Mouse (Mus musculus) layer of hippocampus, postnatal 25 days (tissue): ENCODE data around the gene Slc18a3. TPM values are rescaled to one million over a fixed set of nuclear protein-coding genes. Genes with fewer than 3 reads are reported as not detected.

Experiments used
- DNase-seq, 2 experiments: peaks; one replicate each; pipeline ENCODE4 v3.0.0; 2022; ENCODE audit warnings: mixed read lengths in 2 of 2, low spot score in 1 of 2; ENCODE audit errors: extremely low spot score in 1 of 2
- total RNA-seq, 2 experiments: library from RNA; stranded (reverse); gene quantifications; 2 replicates each; pipeline ENCODE4 v1.2.3; 2021

The Slc18a3 gene
- total RNA-seq, 2 experiments from 2014 or later, result 0.10 TPM; not detected in 1

GRCm38 (mm10) chr14:32463211-32464040, 1.2 kb downstream of the Slc18a3 start:
- no peak for DNase-seq

GRCm38 (mm10) chr14:32452552-32452951, 12.1 kb downstream of the Slc18a3 start:
- no peak for DNase-seq

- DNase-seq, result no peak
Observed at GRCm38 (mm10) chr14:32446989-32447388, 17.7 kb downstream of the Slc18a3 start.

- no peak for DNase-seq
Observed at GRCm38 (mm10) chr14:32443446-32443845, 21.2 kb downstream of the Slc18a3 start.

- DNase-seq, result no peak
Observed at GRCm38 (mm10) chr14:32439744-32440143, 24.9 kb downstream of the Slc18a3 start.

- no peak for DNase-seq
Observed at GRCm38 (mm10) chr14:32439316-32439715, 25.3 kb downstream of the Slc18a3 start.

- no peak for DNase-seq
Observed at GRCm38 (mm10) chr14:32437352-32437793, 27.3 kb downstream of the Slc18a3 start.

- no peak for DNase-seq
Observed at GRCm38 (mm10) chr14:32429030-32429602, 35.5 kb downstream of the Slc18a3 start.

GRCm38 (mm10) chr14:32423946-32424345, 40.7 kb downstream of the Slc18a3 start:
- no peak for DNase-seq

- no peak for DNase-seq
Observed at GRCm38 (mm10) chr14:32418747-32419146, 45.9 kb downstream of the Slc18a3 start.

Other genes with a start within 250 kb of the Slc18a3 start
- gene Ogdhl, start 142.8 kb downstream of the Slc18a3 start, total RNA-seq, result 10 to 100 TPM; 82.8 to 83.5 TPM
- gene 1700024G13Rik, start 76.5 kb downstream of the Slc18a3 start, total RNA-seq, result not detected
- not detected for gene Chat, start 1.1 kb upstream of the Slc18a3 start, total RNA-seq
- 10 to 100 TPM; 16.8 to 22.3 TPM for gene Ercc6, start 48.7 kb upstream of the Slc18a3 start, total RNA-seq
- gene Prrxl1, start 134.6 kb upstream of the Slc18a3 start, total RNA-seq, result not detected
- under 1 TPM; 0.19 to 0.34 TPM for gene 3425401B19Rik, start 220.4 kb upstream of the Slc18a3 start, total RNA-seq